Mouse (Mus musculus): ENCODE data around the gene Gse1.

GRCm38 (mm10) chr8:120320146-120320545, 91.9 kb downstream of the Gse1 start:
- no peak for TF ChIP-seq CTCF (IDR thresholded peaks at IDR 0.05)
- TF ChIP-seq EP300 (IDR thresholded peaks at IDR 0.05; ENCODE audit: insufficient read depth, low read depth, low read length): no peak
- TF ChIP-seq POLR2A (IDR thresholded peaks at IDR 0.05; ENCODE audit: insufficient read depth, low read depth, low read length): no peak

Data from heart, adult 2 months (tissue).